Mouse (Mus musculus) left cerebral cortex, adult 2 months (tissue): ENCODE measurements around the gene Foxg1. TPM values are rescaled to one million over a fixed set of nuclear protein-coding genes. Genes with fewer than 3 reads are reported as not detected.

Experiments
- DNase-seq, 2 experiments: peaks; one replicate each; pipeline ENCODE4 v3.0.0; 2021 to 2022; ENCODE audit warnings: low spot score in 2 of 2, mixed read lengths in 1 of 2; ENCODE audit errors: extremely low spot score in 1 of 2
- H3K27ac ChIP-seq: fragments of 200-600 bp; 2 replicates; pipeline ENCODE4 v1.8.1; 2022
- H3K4me3 ChIP-seq: fragments of 200-600 bp; 2 replicates; pipeline ENCODE4 v1.8.1; 2022
- CTCF ChIP-seq: fragments of 200-600 bp; IDR thresholded peaks from 2 replicates; pipeline ENCODE4 v1.8.1; 2022; ENCODE audit warnings: antibody characterized with exemption, mild to moderate bottlenecking, moderate library complexity
- intact Hi-C: fragments of 180-260 bp; cut with DNase I; formaldehyde crosslinking; loops from one replicate; pipeline ENCODE4 v1.15.1; 2025
- total RNA-seq, 2 experiments: library from RNA; stranded (reverse); gene quantifications; 2 replicates each; pipeline ENCODE4 v1.2.3; 2021

Gene Foxg1
- total RNA-seq, 2 experiments from 2014 or later, result 111 to 112 TPM

GRCm38 (mm10) chr12:49386081-49386805, 3.8 kb downstream of the Foxg1 start:
- no peak for DNase-seq
- TF ChIP-seq CTCF, result no peak
- intact Hi-C loops, result no loop called here
- Histone ChIP-seq H3K27ac (peak overlapping the region; percentile 98), H3K4me3 (peak overlapping the region; percentile 72)

- Histone ChIP-seq H3K4me3 (peak overlapping the region; percentile 72), H3K27ac (peak overlapping the region; percentile 98)
- DNase-seq, result no peak
- intact Hi-C loops, result no loop called here
- no peak for TF ChIP-seq CTCF
Measured at GRCm38 (mm10) chr12:49387856-49388598, 5.6 kb downstream of the Foxg1 start.

- intact Hi-C loops, result loop anchor here (2.0 to 5.0 kb wide), 4 partner anchors 561 to 893 kb away; no protein-coding TSS in a partner anchor
- no peak for DNase-seq
- TF ChIP-seq CTCF, result no peak
- H3K4me3 ChIP-seq, result peak overlapping the region; percentile 72
- peak overlapping the region; percentile 98 for H3K27ac ChIP-seq
Measured at GRCm38 (mm10) chr12:49389666-49390065, 7.2 kb downstream of the Foxg1 start.

GRCm38 (mm10) chr12:49390257-49390656, 7.8 kb downstream of the Foxg1 start:
- intact Hi-C loops, result loop anchor here (2.0 to 5.0 kb wide), 4 partner anchors 561 to 892 kb away; no protein-coding TSS in a partner anchor
- TF ChIP-seq CTCF, result no peak
- DNase-seq, result peak in 1 of 2 experiments; percentile 29
- Histone ChIP-seq H3K4me3 (peak overlapping the region; percentile 72), H3K27ac (peak overlapping the region; percentile 98)

DNA sequence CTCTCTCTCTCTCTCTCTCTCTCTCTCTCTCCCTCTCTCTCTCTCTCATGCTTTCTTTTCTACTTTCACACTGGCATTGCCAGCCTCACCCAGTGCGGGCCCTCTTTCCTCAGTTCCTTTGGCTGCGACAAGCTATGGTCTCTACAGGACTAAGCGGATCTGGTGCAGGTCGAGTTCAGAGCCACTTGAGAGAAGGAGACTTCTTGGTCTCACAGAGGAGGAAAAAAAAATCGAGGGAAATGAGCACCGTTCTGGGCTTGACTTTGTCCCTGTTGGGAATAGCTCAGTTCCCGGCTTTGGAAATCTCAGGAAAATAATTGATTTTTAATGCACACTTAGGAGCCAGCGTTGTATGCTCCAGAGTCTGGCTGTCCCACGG, 8.5 kb downstream of the Foxg1 start:
- DNase-seq, result no peak
- intact Hi-C loops, result loop anchor here (2.0 to 5.0 kb wide), 4 partner anchors 560 to 891 kb away; no protein-coding TSS in a partner anchor
- TF ChIP-seq CTCF, result no peak
- Histone ChIP-seq H3K4me3 (peak overlapping the region; percentile 72), H3K27ac (peak overlapping the region; percentile 98)

DNA sequence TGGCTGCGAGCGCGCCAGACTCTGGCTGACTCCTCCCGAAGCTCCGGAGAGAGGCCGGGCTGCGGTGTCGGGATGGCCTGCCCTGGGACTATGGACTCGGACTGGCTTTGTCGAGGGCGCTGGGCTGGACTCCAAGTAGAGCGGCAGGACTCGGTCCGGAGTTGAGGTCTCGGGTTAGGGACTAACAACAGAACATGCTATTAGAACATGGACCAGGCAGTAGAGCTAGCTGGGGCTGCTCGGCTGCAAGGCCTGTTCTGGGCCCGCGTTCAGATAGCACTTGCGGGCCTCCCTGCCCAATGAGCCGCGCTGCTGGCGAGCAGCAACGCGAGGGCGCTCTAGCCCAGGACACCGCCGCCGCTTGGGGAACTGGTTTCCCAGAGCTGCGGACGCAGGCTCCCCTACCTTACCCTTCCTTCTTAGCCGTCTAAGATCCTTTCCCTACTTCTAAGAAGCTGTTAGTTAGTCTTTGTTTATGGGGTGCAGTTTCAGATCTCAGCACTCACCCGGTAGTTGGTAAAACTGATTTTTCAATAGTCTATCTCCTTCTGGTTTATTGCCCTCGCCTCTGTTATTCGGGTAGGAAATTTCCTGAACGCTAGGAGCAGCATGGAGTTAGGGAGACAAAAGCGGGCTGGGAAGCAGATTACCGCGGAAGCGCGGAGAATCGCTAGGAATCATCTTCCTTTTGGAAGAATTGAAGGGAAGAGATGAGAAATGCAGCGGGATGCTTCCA, 9.0 kb downstream of the Foxg1 start:
- H3K4me3 ChIP-seq, result peak overlapping the region; percentile 72
- intact Hi-C loops, result loop anchor here (2.0 to 5.0 kb wide), 5 partner anchors 15 to 891 kb away; no protein-coding TSS in a partner anchor
- peak overlapping the region; percentile 98 for H3K27ac ChIP-seq
- peak; percentile 76 to 77 for DNase-seq
- peak; percentile 46 for TF ChIP-seq CTCF

DNA sequence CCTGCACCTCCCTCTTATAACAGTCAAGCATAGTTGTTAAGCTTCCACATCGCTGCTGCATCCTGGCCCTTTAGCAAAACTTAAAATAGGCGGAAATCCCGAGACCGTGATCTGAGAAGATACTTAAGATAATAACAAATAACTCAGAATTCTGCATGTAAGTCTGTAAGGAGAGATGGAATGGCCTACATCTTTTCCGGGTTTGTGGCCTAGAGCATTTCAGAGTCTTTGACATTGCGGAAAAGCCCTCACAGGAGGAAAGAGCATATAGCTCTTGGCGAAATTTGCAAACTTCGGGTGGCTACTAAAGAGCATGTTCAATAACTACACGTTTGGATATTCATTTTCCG, 9.6 kb downstream of the Foxg1 start:
- intact Hi-C loops, result loop anchor here (2.0 to 5.0 kb wide), 4 partner anchors 15 to 890 kb away; no protein-coding TSS in a partner anchor
- Histone ChIP-seq H3K27ac (peak overlapping the region; percentile 98), H3K4me3 (peak overlapping the region; percentile 72)

DNA sequence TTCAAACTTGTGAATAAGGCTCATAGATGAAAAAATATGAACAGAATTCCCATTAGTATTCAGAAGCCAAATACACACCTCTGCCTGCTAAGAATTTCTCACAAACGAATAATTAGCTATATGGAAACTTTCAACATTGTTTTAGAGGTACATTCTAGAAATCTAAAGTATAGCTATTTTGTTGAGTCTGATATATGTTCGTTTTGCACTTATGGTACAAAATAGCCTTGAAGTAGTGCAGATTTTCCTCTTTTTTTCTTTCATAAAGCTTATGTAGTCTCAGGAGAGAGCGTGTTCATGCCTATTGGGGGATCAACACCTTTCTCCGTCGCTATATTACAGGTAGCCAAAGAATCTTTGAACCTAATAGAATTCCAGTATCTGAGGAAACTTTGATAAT, 10.4 kb downstream of the Foxg1 start:
- H3K27ac ChIP-seq, result peak overlapping the region; percentile 98
- peak overlapping the region; percentile 72 for H3K4me3 ChIP-seq
- no peak for TF ChIP-seq CTCF
- DNase-seq, result no peak
- intact Hi-C loops, result loop anchor here (2.0 to 5.0 kb wide), 4 partner anchors 16 to 889 kb away; no protein-coding TSS in a partner anchor

More for the DNA sequence above, 9.6 kb downstream of the Foxg1 start:
- DNase-seq, result no peak
- no peak for TF ChIP-seq CTCF

- no peak for TF ChIP-seq CTCF
- peak overlapping the region; percentile 72 for H3K4me3 ChIP-seq
- DNase-seq, result no peak
- intact Hi-C loops, result loop anchor here (2.0 to 5.0 kb wide), 4 partner anchors 17 to 889 kb away; no protein-coding TSS in a partner anchor
- peak overlapping the region; percentile 98 for H3K27ac ChIP-seq
Measured at GRCm38 (mm10) chr12:49393639-49394038, 11.2 kb downstream of the Foxg1 start.

GRCm38 (mm10) chr12:49394181-49394580, 11.7 kb downstream of the Foxg1 start:
- TF ChIP-seq CTCF, result no peak
- H3K4me3 ChIP-seq, result peak overlapping the region; percentile 72
- intact Hi-C loops, result loop anchor here (5.0 kb wide), 3 partner anchors 718 to 888 kb away; no protein-coding TSS in a partner anchor
- H3K27ac ChIP-seq, result peak overlapping the region; percentile 98
- DNase-seq, result no peak

DNA sequence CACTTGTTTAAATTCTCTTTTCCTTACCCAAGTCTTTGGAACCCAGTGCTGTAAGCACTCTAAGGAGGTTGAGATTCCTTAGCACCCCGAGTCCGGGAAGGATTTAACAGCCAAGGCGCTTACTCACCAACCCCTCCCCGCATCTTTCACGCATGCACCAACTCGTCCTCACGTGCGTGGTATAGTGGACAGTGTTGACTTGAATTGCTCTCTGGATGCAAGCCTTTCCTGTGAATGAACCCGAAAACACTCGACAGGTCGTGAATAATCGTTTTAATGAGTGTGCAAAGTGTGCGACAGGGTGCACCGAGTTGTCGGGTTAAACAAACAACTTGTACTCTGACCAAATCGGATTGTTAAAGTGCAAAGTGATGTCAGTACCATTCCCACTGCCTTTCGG, 12.4 kb downstream of the Foxg1 start:
- intact Hi-C loops, result loop anchor here (5.0 kb wide), 3 partner anchors 717 to 887 kb away; no protein-coding TSS in a partner anchor
- peak; percentile 39 to 57 for DNase-seq
- Histone ChIP-seq H3K4me3 (peak overlapping the region; percentile 72), H3K27ac (peak overlapping the region; percentile 98)
- no peak for TF ChIP-seq CTCF
